Mouse (Mus musculus): ENCODE results near the gene Zfp536.

Gene Zfp536

DNA sequence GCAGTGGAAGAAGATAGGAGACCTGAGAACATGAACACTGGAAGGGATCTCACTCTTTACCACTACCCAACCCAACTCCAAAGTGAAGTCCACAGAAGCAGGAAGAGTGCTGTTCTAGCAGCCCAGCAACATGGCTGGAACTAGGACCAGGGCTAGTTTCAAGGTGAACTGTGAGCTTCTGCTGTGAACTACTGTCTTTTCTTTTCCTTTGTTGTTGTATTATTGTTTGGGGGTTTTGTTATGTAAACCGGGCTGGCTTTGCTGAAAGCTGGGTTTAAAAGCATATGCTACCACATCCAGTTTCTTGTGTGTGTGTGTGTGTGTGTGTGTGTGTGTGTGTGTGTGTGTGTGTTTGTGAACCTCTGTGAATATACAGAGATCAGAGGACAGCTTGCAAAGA lies 216.6 kb downstream of the Zfp536 start:
- DNase-seq (ENCODE audit: low read depth, low spot score), result peak; percentile 68

DNA sequence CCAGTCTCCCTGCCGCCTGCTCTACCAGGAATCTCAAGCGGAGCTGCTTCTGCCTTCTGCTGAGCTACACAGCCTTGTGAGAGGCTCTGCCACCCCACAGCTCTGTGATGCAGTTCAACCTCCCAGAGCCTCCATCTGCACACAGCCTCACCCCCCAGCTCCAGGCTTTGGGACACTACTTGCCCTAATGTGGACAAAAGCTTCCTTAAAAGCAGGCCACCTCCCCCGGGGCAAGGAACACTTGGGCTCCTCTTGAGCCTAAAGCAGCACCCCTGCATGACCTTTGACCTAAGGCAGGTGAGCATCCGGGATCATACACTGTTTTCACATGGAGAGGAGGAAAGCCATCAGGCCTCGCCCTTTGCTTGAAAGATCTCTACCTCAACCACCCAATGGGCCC lies 219.0 kb downstream of the Zfp536 start:
- DNase-seq (ENCODE audit: low read depth, low spot score), result peak; percentile 56

DNA sequence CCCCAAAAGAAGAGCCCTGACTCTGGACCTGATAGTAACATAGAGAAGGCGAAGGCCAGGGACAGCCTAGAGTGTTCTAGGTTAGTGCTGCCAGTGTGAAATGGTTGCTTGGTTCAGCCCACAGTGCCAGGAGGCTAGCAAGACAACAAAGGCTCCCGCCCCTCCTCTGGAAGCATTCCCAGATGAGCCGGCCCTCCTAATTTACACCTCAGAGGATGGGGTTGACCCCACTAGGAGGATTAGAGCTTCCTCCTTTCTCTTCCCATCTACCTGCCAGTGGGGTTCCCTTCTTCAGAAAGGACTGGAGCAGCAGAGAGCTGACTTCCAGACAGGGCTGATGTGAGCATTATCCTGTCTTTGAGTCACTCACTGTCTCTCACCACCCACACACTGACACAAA lies 219.8 kb downstream of the Zfp536 start:
- DNase-seq (ENCODE audit: low read depth, low spot score), result peak; percentile 89

DNA sequence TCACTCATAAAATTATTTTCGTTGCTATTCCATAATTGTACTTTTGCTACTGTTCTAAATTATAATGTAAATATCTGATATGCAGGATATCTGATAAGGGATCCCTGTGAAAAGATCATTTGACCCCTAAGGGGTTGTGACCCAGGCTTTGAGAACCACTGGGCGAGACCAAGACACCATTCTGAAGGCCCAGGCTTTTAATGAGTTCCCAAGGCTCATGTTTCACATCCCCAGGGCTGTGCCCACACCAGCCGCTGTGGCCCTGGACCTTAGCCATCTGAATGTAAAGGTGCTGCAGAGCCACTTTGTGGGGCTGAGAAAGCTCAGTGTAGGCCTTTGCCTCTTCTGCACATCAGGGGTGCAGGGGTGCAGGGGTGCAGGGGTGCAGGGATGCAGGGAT lies 221.1 kb downstream of the Zfp536 start:
- no peak for DNase-seq (ENCODE audit: low read depth, low spot score)

DNA sequence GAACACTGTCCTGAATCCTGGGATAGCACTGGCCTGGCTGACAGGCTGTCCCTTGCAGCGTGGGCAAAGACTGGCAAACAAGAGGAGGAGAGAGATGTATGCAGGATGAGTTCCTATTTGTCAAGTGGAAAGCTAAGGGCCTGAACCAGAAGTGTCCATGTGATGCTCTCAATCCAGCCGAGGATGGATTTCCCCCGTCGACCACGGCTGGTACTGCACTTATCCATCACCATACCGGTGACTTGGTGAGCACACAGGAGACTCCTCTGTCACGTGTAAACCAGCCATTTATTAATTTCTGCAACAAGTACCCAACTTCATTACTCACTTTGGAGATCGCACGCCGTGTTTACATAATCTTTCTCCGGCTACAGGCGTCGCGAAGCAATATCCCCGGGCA lies 224.6 kb downstream of the Zfp536 start:
- DNase-seq (ENCODE audit: low read depth, low spot score), result peak; percentile 58

DNA sequence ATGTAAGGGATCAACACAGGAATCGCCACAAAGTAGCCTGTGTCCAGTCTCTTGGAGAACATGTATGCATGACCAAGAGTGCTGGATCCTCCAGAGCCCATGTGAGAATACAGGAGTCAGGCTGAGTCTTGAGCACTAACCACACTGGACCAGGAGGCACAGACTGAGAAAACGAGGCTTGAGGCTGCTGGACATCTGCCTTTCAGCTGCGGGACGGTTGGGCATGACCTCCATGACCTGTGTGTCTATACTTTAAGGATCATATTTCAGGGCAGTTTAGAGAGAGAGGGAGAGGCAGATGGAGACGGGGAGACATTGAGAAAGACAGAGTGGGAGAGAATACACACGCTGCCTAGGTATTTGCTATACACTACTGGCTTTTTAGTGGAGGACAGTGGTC lies 229.4 kb downstream of the Zfp536 start:
- no peak for DNase-seq (ENCODE audit: low read depth, low spot score)

DNA sequence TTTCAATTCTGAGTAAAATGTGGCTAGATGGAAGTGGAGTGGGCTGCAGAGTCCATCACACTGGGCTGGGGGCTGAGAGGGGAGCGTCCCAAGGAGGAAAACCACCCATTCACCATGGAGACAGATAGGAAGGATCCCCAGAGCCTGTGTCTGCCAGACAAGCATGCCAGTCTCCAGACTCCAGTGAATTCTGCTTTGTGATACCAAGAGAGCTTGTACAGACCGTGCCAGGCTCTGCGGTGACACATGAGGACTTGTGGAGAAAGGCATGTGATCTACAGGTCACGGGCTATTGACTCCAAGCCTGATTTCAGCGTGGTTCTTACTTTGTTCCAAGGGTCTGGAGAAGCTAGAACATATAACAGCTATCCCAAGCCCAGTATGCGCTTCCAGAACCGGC lies 230.5 kb downstream of the Zfp536 start:
- DNase-seq (ENCODE audit: low read depth, low spot score), result no peak

DNA sequence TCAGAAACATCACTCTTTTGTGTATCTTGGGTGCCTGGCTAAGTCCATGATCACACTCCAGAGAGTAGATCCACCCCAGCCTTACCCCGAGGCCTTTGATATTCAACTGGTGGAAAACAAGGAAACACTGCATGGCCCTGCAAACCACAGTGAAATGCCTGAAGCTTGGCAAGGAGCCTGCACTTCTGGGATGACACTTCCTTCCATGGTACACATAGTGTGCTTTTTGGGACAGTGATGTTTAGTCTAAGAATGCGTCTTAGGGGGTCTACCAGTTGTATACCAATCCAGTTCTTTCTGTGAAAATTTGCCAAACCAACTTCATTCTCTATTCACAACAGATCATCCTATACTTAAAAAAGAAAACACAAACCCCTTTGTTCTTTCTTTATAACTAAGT lies 242.3 kb downstream of the Zfp536 start:
- DNase-seq (ENCODE audit: low read depth, low spot score), result no peak

DNA sequence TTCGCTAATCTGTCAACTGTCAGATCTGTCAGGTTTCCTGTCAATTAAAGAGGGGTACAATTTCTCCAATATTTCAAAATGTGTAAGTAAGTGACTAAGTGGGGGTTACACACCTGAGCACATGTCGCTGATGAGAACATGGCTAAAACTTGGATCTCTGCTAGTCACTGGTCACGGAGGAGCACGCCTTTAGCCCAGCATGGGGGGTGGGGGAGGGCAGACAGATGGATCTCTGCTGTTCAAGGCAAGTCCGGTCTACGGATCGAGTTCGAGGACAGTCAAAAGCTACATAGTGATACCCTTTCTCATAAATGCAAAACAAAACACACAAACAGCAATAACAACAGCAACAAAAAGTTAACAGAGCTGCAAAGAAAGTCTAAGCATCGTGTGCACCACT lies 245.1 kb downstream of the Zfp536 start:
- DNase-seq (ENCODE audit: low read depth, low spot score), result no peak

DNA sequence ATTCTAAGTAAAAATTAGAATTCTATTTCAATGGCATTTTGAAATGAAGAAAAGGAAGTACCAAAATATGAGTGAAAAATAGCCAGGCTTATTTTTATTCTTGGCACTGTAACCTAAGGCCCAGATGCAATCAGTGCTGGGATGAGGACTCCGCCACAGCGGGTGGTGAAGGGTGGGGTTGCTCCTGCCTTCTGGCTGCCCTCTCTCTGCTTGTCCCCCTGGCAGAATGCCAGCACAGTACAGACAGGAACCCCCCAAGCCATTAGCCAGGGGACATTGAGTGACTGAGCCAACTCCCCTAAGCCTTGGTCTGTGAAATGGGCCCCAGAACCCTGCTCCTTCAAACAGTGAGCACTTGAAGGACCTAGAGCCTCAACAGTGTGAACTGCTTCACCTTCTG lies 245.6 kb downstream of the Zfp536 start:
- no peak for DNase-seq (ENCODE audit: low read depth, low spot score)

DNA sequence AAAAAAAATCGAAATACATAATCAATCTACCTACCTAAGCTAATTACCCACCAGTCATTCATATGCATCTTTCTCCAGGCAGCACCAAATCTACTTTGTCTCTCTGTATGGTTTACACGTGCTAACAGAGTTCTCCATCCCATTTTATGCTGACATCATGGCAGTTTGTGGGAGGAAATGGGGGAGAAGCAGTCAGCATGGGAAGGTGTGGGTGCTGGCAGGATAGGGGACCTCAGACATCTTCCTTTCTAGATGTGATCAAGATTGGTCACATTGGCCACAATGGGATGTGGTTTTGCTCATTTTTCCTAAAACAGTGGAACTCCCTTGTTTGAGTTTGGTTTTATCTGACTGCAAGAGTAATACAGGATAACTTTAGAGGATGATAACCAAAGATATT lies 252.0 kb downstream of the Zfp536 start:
- DNase-seq (ENCODE audit: low read depth, low spot score), result no peak

DNA sequence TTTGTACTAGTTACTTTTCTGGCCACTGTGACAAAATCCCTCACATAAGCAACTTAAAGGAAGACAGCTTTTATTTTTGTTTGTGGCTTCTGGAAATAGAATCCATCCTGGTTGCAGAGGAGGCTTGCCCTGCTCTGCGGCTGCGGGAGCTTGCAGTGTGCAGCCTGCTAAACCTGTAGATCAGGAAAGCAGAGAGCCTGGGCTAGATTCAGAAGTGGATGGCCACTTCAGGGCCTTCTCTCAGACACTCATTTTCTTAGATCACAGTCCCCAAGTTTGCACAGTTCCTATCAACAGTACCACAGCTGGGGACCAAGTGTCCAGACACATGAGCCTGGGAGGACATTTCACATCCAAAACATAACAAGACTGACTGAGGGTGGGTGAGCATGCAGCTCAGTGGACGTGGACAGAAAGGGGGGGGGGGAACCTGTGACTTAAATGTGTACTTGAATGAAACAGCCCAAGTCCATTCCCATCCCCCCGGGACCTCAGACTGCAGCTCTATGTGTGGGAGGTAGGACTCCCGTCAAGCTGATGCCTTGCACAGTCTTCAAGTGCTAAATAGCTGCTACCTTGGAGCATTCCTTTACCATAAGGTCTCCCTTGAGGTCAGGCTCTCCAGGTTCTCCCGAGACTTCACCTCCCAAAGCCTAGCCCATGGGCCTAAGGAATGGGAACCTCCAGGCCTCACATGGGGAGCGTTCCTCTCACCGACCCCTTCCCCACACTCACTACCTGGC lies 262.3 kb downstream of the Zfp536 start:
- no peak for DNase-seq (ENCODE audit: low read depth, low spot score)

DNA sequence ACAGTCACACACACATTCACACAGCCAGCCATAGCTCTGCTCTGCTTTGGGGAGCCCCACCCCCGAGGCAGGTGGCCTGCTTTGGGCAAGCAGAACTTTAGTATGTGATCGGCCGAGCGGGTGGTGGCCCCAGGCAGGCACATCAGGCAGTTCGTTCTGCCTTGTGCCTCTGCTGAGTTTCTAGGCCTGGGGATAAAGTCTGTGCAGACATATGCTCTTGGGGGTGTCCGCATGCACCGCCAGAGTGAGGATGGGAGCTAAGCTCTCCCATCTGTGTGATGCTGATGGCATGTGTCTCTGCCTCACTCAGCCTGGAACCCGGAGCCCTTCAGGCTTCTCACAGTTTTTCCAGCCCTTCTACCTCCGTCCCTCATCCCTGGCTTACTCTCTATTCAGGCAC lies 263.7 kb downstream of the Zfp536 start:
- DNase-seq (ENCODE audit: low read depth, low spot score), result no peak

DNA sequence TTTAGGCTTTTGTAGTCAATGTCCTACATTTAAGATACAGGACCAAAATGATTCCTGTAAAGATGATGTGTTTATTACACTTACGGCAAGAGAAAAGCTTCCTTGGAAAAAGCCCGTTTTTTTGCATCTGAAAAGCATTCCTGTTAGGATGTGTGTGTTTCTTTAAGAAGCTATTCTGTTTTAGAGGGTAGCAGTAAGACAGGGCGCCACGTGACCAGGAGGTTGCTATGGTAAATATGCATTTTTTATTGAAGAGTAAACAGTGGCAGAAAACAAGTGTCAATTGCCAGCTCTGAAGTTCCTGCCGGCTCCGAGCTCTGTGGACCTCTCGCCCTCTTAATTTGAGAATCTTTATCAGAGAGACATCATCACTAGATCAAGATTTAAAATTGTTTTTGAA lies 267.9 kb downstream of the Zfp536 start:
- no peak for DNase-seq (ENCODE audit: low read depth, low spot score)

DNA sequence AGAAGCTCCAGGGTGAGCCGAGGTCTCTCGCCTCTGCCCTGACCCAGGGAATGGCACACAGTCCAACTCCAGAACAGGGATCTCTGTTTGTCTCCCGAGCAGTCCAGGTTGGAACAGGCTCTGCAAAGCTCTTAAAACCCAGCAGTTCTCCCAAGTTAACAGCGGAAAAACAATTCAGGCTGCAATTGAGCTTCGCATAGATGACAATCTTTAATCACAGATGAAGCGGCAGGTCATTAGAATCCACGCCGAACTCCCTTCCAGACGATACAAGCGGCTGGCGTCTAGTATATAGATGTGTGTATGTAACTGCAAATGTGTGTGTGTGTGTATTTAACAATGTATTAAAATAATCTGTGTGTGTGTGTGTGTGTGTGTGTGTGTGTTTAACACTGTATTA lies 268.3 kb downstream of the Zfp536 start:
- no peak for DNase-seq (ENCODE audit: low read depth, low spot score)

DNA sequence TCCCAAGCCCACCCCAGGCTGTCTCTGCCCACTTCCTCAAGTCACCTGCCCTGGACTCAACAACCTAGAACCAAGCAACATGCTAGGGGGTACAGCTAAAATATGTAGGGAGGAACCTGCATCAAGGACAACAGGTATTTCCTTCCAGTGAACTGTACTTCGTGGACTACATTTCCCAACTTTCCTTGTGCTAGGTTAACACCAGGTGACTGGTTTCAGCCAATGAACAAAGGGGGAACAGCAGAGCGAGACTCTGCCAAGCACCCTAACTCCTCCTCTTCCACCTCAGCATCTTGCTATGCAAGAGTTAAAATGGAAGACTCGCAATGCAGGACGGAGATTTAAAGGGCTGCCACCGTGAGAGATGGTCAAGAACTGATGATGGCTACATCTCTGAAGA lies 274.6 kb downstream of the Zfp536 start:
- DNase-seq (ENCODE audit: low read depth, low spot score), result peak; percentile 86

DNA sequence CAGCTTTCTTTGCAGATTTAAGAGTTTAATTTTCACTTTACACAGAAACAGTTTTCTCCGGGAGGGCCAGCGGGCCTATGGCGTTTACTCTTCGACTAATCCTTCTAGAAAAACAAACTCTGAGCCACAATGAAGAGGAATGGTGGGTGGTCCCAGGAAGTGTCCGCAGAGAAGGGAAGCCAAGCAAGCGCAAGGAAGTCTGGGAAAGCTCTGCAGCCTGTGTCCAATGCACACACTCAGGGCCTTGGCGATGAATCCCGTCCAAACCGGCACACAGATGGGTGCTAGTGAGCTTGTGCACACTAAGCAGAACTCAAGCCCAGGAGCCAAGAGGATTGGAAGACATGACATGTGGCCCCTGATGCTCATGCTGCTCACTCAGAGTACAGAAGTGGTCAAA lies 276.9 kb downstream of the Zfp536 start:
- DNase-seq (ENCODE audit: low read depth, low spot score), result no peak

DNA sequence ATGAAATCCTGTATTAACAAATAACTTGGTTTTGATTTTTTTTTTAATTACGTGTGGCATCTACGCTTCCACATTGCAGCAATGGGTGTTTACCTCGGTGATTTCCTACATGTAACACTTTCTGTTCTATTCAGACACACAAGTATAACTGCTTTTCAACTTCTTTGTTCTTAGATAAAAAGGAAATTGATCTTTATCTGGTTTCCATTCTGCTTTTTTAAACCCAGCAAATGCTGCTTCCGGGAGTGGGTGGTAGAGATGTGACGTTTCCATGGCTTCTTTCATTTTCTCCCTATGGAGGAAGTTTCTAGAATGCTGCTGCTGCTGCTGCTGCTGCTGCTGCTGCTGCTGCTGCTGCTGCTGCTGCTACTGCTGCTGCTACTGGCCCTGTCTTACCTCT lies 283.1 kb downstream of the Zfp536 start:
- no peak for DNase-seq (ENCODE audit: low read depth, low spot score)

DNA sequence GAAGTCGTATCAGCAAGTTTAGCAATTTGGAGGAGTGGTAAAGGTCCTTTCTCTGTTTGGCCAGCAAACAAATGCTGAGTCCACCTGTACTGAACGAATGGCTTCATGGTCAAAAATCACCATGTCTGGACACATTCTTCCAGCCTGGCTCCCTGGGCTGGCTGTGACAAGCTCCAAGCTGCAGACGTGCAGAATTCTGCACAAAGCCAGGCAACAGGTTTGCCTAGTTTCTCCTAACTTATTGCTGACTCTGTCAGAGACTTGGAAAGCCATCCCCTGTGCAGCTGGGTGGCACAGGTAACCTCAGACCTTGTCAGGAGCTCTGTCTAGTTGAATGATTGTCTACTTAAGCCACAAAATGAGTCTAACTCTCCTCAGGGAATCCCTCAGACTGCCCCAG lies 288.5 kb downstream of the Zfp536 start:
- DNase-seq (ENCODE audit: low read depth, low spot score), result no peak

DNA sequence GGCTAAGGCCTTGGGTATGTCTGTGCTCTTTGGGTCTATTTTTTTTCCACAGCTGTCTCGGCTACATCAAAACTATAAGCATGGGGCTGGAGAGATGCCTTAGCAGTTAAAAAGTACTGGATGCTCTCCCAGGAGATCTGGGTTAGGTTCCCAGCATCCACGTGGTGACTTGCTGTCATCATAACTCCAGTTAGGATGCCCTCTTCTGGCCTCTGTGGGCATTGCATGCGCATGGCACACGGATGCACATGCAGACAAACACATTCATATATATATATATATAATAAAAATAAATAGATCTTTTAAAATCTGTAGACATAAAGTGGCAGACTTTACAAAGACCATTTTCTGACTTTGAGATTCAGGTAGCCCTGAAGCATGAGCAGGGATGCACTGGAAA lies 290.9 kb downstream of the Zfp536 start:
- peak; percentile 82 for DNase-seq (ENCODE audit: low read depth, low spot score)

DNA sequence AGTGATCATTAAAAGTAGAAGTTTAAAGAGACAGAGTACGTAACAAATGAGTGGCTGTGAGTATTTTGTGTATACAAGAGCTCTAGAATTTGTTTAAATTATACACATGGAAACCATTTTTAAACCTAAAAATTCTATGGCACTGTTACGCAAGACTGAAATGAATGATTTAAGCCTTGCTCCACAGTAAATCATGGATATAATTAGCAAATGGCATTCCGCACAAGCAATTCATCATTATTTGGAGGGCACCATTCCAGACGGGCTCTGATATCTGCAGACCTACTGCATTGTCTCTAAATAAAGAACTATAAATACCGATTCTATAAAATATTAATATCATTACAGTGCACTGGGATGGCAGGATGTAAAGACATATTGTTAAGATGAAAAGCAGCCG lies 292.3 kb downstream of the Zfp536 start:
- DNase-seq (ENCODE audit: low read depth, low spot score), result no peak

DNA sequence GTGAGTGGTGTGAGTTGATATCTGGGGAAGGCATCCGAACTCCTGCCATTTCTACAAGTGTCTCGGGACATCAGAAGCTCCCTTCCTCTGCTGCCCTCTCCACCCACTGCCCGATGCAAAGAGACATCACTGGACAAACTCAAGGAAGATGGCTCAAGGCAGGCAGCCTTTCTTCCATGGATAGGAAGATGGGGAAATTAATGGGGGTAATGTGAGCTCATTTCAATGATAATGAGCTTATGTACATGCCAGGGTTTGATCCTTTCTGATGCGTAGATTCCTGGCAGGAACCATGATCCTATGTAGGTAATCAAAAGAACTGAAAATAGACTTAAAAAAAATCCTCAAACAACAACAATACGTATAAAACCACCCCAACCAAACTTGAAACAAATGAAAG lies 296.1 kb downstream of the Zfp536 start:
- peak; percentile 66 for DNase-seq (ENCODE audit: low read depth, low spot score)

DNA sequence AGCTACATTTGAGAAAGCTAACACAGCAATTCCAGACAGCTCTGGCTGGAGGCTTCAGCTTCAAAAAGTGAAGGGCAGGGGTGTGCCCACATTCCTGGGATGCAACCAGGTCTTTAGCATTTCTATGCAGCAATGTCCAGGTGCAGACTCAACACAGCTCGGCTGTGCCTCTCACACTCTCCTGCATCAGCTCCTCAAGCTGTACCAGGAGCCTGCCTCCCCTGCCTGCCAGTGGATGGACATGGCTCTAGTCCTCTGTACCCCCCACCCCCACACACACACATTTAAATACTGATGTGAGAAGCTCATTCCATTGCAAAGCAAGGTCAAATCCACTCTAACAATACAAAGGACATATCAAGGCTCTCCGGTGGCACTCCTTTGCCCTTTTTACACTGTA lies 298.0 kb downstream of the Zfp536 start:
- peak; percentile 98 for DNase-seq (ENCODE audit: low read depth, low spot score)

DNA sequence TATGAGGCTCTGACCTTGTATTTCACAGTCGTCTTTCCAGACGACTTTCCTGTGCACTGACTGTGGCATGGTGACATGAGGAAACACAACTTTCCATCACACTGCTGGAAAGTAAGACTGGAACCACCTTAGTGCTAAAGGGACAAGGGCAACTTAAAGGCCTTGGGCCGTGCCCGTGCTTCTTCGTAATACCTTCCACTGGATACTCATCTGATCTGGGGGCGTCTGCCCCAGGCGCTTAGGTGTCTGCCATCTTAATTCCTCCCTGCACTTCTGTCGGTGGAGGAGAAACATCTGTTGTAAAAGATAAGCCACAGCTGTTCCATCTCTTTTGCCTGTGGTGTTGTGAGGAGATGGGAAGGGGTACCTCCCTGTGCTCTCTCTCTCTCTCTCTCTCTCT lies 299.2 kb downstream of the Zfp536 start:
- peak; percentile 32 for DNase-seq (ENCODE audit: low read depth, low spot score)

Data from ZHBTc4 (cell line).